Mouse (Mus musculus) left cerebral cortex, postnatal 36 days (tissue): ENCODE results near the gene Arxes1. TPM values are rescaled to one million over a fixed set of nuclear protein-coding genes. Genes with fewer than 3 reads are reported as not detected.
"Not testable (repeated sequence)": the region's sequence is repeated elsewhere in the genome, so short reads cannot be mapped to it uniquely, and the experiment has no call there.

Source experiments
- DNase-seq, 2 experiments: peaks; one replicate each; pipeline ENCODE4 v3.0.0; 2021 to 2022; ENCODE audit warnings: low spot score in 2 of 2, mixed read lengths in 1 of 2
- intact Hi-C: fragments of 180-260 bp; cut with DNase I; formaldehyde crosslinking; loops from one replicate; pipeline ENCODE4 v1.15.1; 2025
- total RNA-seq, 2 experiments: library from RNA; stranded (reverse); gene quantifications; 2 replicates each; pipeline ENCODE4 v1.2.3; 2021

Arxes1 gene
- total RNA-seq, result 10 to 100 TPM; 33.7 to 39.1 TPM

GRCm38 (mm10) chrX:136032799-136033763 lies at the start of gene Arxes1:
Gene Arxes1 (plus strand): TSS chrX:136033367.
- intact Hi-C loops, result loop anchor here (5.0 kb wide), 1 partner anchor 139 kb away; the partner anchor contains the start of gene Tceal8
- peak; percentile 29 to 32 for DNase-seq

- DNase-seq, result no peak
- intact Hi-C loops, result no loop called here
Measured at GRCm38 (mm10) chrX:135984539-135985260, 48.5 kb upstream of the Arxes1 start.

GRCm38 (mm10) chrX:135986267-135986666 lies 46.9 kb upstream of the Arxes1 start:
- DNase-seq, result no peak
- intact Hi-C loops, result no loop called here

- no peak for DNase-seq
- intact Hi-C loops, result no loop called here
Measured at GRCm38 (mm10) chrX:135990661-135991060, 42.5 kb upstream of the Arxes1 start.

GRCm38 (mm10) chrX:135993192-135993594 lies 40.0 kb upstream of the Arxes1 start:
- DNase-seq, intact Hi-C loops: not testable (repeated sequence)

- DNase-seq, result peak in 1 of 2 experiments; percentile 14
- intact Hi-C loops, result not testable (repeated sequence)
Measured at GRCm38 (mm10) chrX:135993664-135994119, 39.5 kb upstream of the Arxes1 start, which contains the start of gene Arxes2. Gene Arxes2 (plus strand): TSS chrX:135993824.

- no peak for DNase-seq
- intact Hi-C loops, result no loop called here
Measured at GRCm38 (mm10) chrX:136007199-136007843, 25.8 kb upstream of the Arxes1 start.

GRCm38 (mm10) chrX:136014392-136014791 lies 18.8 kb upstream of the Arxes1 start:
- DNase-seq, result no peak
- intact Hi-C loops, result no loop called here

GRCm38 (mm10) chrX:136030331-136030730 lies 2.8 kb upstream of the Arxes1 start:
- intact Hi-C loops, result loop anchor here (5.0 kb wide), 1 partner anchor 142 kb away; the partner anchor contains the start of gene Tceal8
- DNase-seq, result no peak

GRCm38 (mm10) chrX:136043726-136044125 lies 10.6 kb downstream of the Arxes1 start:
- intact Hi-C loops, result no loop called here
- no peak for DNase-seq

- intact Hi-C loops, result loop anchor here (2.0 to 5.0 kb wide), 2 partner anchors 61 to 275 kb away; no protein-coding TSS in a partner anchor
- DNase-seq, result peak; percentile 14 to 47
Measured at GRCm38 (mm10) chrX:136047528-136047927, 14.4 kb downstream of the Arxes1 start.

GRCm38 (mm10) chrX:136051219-136051618 lies 18.1 kb downstream of the Arxes1 start:
- intact Hi-C loops, result no loop called here
- no peak for DNase-seq

GRCm38 (mm10) chrX:136060698-136061097 lies 27.5 kb downstream of the Arxes1 start:
- no peak for DNase-seq
- intact Hi-C loops, result no loop called here

GRCm38 (mm10) chrX:136067201-136067991 lies 34.2 kb downstream of the Arxes1 start:
- intact Hi-C loops, result loop anchor here (5.0 kb wide), 1 partner anchor 40 kb away; no protein-coding TSS in a partner anchor
- peak; percentile 6 to 13 for DNase-seq

GRCm38 (mm10) chrX:136068020-136068419 lies 34.9 kb downstream of the Arxes1 start, which contains the start of gene Bex2:
Gene Bex2 (minus strand): TSS chrX:136068236.
- peak in 1 of 2 experiments; percentile 49 for DNase-seq
- intact Hi-C loops, result loop anchor here (5.0 kb wide), 1 partner anchor 39 kb away; no protein-coding TSS in a partner anchor
